ENCODE assay signal across 10 mouse cellular contexts in the genomic region with DNA sequence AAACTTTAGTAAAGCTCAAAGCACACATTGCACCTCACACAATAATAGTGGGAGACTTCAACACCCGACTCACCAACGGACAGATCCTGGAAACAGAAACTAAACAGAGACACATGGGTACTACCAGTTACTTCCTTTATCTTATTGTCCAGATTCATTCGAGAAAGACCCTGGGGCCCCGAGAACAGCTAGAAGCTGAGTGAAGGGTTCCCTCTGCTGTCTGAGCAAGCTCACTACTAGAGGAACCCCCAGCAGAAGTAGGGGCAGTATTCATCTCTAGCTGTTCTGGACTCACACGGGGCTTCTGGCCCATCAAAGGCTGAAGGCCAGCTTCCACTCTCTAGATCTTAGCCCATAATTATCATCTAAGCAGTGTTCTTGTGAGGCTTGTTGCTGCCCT. TPM values are rescaled to one million over a fixed set of nuclear protein-coding genes. Genes with fewer than 3 reads are reported as not detected.
A peak's percentile ranks its signal among the peaks of the same experiment; 100 is the strongest.
DNase-seq lines count a peak whose midpoint lies in the region; ATAC-seq and TF ChIP-seq lines count a peak whose summit lies in the region.
"Had no signal": no experiment of that assay in that cellular context is flagged by ENCODE, and none has a peak within 500 bp of the region (broad histone marks: within the 10 kb centered on the region; RNA-seq: fewer than 3 reads in every experiment).

No protein-coding gene starts in this region.

- no peak; the same call in 1 of the 2 replicates for ATAC-seq in forebrain, postnatal 0 days
- no peak for ATAC-seq in forebrain, embryonic 11.5 days (replicated peaks; ENCODE audit: low FRiP score)
- no peak for ATAC-seq in liver, embryonic 14.5 days (ENCODE audit: insufficient read depth)

- no peak for TF ChIP-seq EP300 in liver, embryonic 14.5 days (IDR thresholded peaks at IDR 0.05; ENCODE audit: low read depth)

- no peak overlapping the region for H3K27ac ChIP-seq in forebrain, postnatal 0 days (ENCODE audit: low read depth, low read length)
- no peak overlapping the region for H3K27ac ChIP-seq in forebrain, embryonic 11.5 days (ENCODE audit: low read depth, low read length)
- no peak overlapping the region for H3K27ac ChIP-seq in bone marrow, adult 2 months (ENCODE audit: control insufficient read depth, insufficient read depth, low read depth, low read length, poor library complexity)
- H3K27ac ChIP-seq in liver, embryonic 14.5 days = no peak overlapping the region
- H3K27ac ChIP-seq: limb, embryonic 15.5 days had no signal

- H3K9me3 ChIP-seq in forebrain, postnatal 0 days (ENCODE audit: low read length) = no peaks in the 10 kb centered on the region
- H3K9me3 ChIP-seq in forebrain, embryonic 11.5 days (ENCODE audit: control insufficient read depth, low read length) = no peaks in the 10 kb centered on the region
- no peaks in the 10 kb centered on the region for H3K9me3 ChIP-seq in liver, embryonic 14.5 days (ENCODE audit: control insufficient read depth, low read length)
- H3K9me3 ChIP-seq: limb, embryonic 15.5 days had no signal

- TF ChIP-seq CTCF in forebrain, postnatal 0 days (IDR thresholded peaks at IDR 0.05; ENCODE audit: low read depth) = peak; percentile 33
- 0 out of 2 replicates have a peak, but pooled peaks have one; percentile 4 for TF ChIP-seq CTCF in lung, adult 2 months (IDR thresholded peaks at IDR 0.05; ENCODE audit: insufficient read depth, low read length)
- TF ChIP-seq CTCF in bone marrow, adult 2 months (IDR thresholded peaks at IDR 0.05; ENCODE audit: control insufficient read depth, insufficient read depth, low read length) = peak; percentile 47; the same call in 1 of the 2 replicates
- peak; percentile 28 for TF ChIP-seq CTCF in liver, embryonic 14.5 days (IDR thresholded peaks at IDR 0.05; ENCODE audit: low read depth)

- H3K27me3 ChIP-seq in forebrain, postnatal 0 days (ENCODE audit: insufficient read depth, low read length) = no peaks in the 10 kb centered on the region
- H3K27me3 ChIP-seq in forebrain, embryonic 11.5 days (ENCODE audit: control insufficient read depth, insufficient read depth, low read length) = no peaks in the 10 kb centered on the region
- H3K27me3 ChIP-seq in liver, embryonic 14.5 days (ENCODE audit: control insufficient read depth, insufficient read depth, low read length) = no peaks in the 10 kb centered on the region

- no peak overlapping the region for H3K9ac ChIP-seq in forebrain, postnatal 0 days
- H3K9ac ChIP-seq in forebrain, embryonic 11.5 days (ENCODE audit: low read length) = no peak overlapping the region
- H3K9ac ChIP-seq in liver, embryonic 14.5 days (replicated peaks) = no peak overlapping the region
- H3K9ac ChIP-seq: limb, embryonic 15.5 days had no signal

- H3K36me3 ChIP-seq in forebrain, postnatal 0 days (ENCODE audit: insufficient read depth) = no peaks in the 10 kb centered on the region
- no peaks in the 10 kb centered on the region for H3K36me3 ChIP-seq in forebrain, embryonic 11.5 days (ENCODE audit: control insufficient read depth, insufficient read depth, low read length)
- H3K36me3 ChIP-seq in liver, embryonic 14.5 days (replicated peaks; ENCODE audit: control insufficient read depth, insufficient read depth, low read depth) = no peaks in the 10 kb centered on the region
- H3K36me3 ChIP-seq: limb, embryonic 15.5 days had no signal

- no peak overlapping the region for H3K4me2 ChIP-seq in forebrain, postnatal 0 days (ENCODE audit: low read depth)
- no peak overlapping the region for H3K4me2 ChIP-seq in forebrain, embryonic 11.5 days (ENCODE audit: low read depth, low read length, severe bottlenecking)
- H3K4me2 ChIP-seq in liver, embryonic 14.5 days (ENCODE audit: low read depth) = no peak overlapping the region
- H3K4me2 ChIP-seq: limb, embryonic 15.5 days had no signal

- H3K4me3 ChIP-seq in forebrain, postnatal 0 days (ENCODE audit: low read depth, low read length) = no peak overlapping the region
- no peak overlapping the region for H3K4me3 ChIP-seq in forebrain, embryonic 11.5 days (ENCODE audit: low read depth, low read length)
- no peak overlapping the region for H3K4me3 ChIP-seq in lung, adult 2 months (replicated peaks; ENCODE audit: extremely low read depth, low read depth, low read length)
- no peak overlapping the region for H3K4me3 ChIP-seq in bone marrow, adult 2 months (replicated peaks; ENCODE audit: control insufficient read depth, low read depth, low read length)
- H3K4me3 ChIP-seq in liver, embryonic 14.5 days (ENCODE audit: insufficient read depth in 1 of 2, low read depth in 2 of 2, low read length in 2 of 2) = no peak overlapping the region
- H3K4me3 ChIP-seq: limb, embryonic 15.5 days had no signal

- no peak for DNase-seq in forebrain, postnatal 0 days
- no peak for DNase-seq in forebrain, embryonic 11.5 days (ENCODE audit: low spot score)
- no peak for DNase-seq in lung, adult 2 months
- DNase-seq in lung, adult 18-20 months = no peak
- no peak for DNase-seq in liver, embryonic 14.5 days (ENCODE audit: low read depth in 3 of 3, low spot score in 3 of 3)
- peak; percentile 42 for DNase-seq in thymus, postnatal 4 days
- no peak for DNase-seq in gastrocnemius, postnatal 25 days

- WGBS in forebrain, postnatal 0 days = 55% methylated on average over 5 of the region's 5 CpGs
- 68% methylated on average over 5 of the region's 5 CpGs for WGBS in forebrain, embryonic 11.5 days
- WGBS in lung, adult 2 months = 27% methylated on average over 5 of the region's 5 CpGs
- WGBS in bone marrow, adult 2 months = 0% methylated on average over 5 of the region's 5 CpGs
- WGBS in liver, embryonic 14.5 days (ENCODE audit: insufficient replicate concordance) = 6% methylated on average over 5 of the region's 5 CpGs

- H3K4me1 ChIP-seq in forebrain, postnatal 0 days (ENCODE audit: insufficient read depth) = no peaks in the 10 kb centered on the region
- no peaks in the 10 kb centered on the region for H3K4me1 ChIP-seq in forebrain, embryonic 11.5 days (replicated peaks; ENCODE audit: control insufficient read depth, insufficient read depth, low read length)
- no peaks in the 10 kb centered on the region; the same call in 1 of the 2 replicates for H3K4me1 ChIP-seq in lung, adult 2 months (ENCODE audit: control insufficient read depth, insufficient read depth, low read length)
- no peaks in the 10 kb centered on the region for H3K4me1 ChIP-seq in bone marrow, adult 2 months (ENCODE audit: control insufficient read depth, insufficient read depth, low read length)
- no peaks in the 10 kb centered on the region for H3K4me1 ChIP-seq in liver, embryonic 14.5 days (replicated peaks; ENCODE audit: control insufficient read depth in 2 of 2, insufficient read depth in 2 of 2, low read length in 1 of 2)
- H3K4me1 ChIP-seq: limb, embryonic 15.5 days had no signal

- TF ChIP-seq POLR2A in lung, adult 2 months (IDR thresholded peaks at IDR 0.05; ENCODE audit: borderline replicate concordance, extremely low read depth, low read depth, low read length) = no peak
- TF ChIP-seq POLR2A in bone marrow, adult 2 months (IDR thresholded peaks at IDR 0.05; ENCODE audit: borderline replicate concordance, control insufficient read depth, low read depth, low read length) = no peak

RNA-seq across cellular contexts. Expression of a gene that starts 20.7 kb away (rescaled TPM):
- 0.08 TPM in 1 of 2 replicates, not detected in the other for total RNA-seq in forebrain, postnatal 0 days (2014; rRNA removed)
- polyA plus RNA-seq in forebrain, postnatal 0 days (2015; fragmentation: Nextera tagmentation; extraction: Ambion mirVana) = 0.04 TPM in 1 of 2 replicates, not detected in the other
- polyA plus RNA-seq in forebrain, embryonic 11.5 days (2014; fragmentation: Nextera tagmentation; extraction: Ambion mirVana) = not detected in 2 replicates
- 0.11 and 0.18 TPM in 2 replicates for polyA plus RNA-seq in lung, adult 2 months (2012; rRNA removed)
- polyA plus RNA-seq in bone marrow, adult 2 months (2011; ENCODE audit: insufficient read depth, insufficient read length, low replicate concordance, missing spikeins) = 0.25 and 0.52 TPM in 2 replicates
- 0.01 TPM in 2 replicates for polyA plus RNA-seq in liver, embryonic 14.5 days (2012; rRNA removed)
- polyA plus RNA-seq in liver, embryonic 14.5 days (2014; fragmentation: Nextera tagmentation; extraction: Ambion mirVana) = not detected in 2 replicates
- total RNA-seq in gastrocnemius, postnatal 25 days (2021) = not detected
- total RNA-seq: MEL had no signal
- polyA plus RNA-seq: limb, embryonic 15.5 days had no signal
